Mouse (Mus musculus): Measurements from ENCODE around the gene Frmpd4. TPM values are rescaled to one million over a fixed set of nuclear protein-coding genes. Genes with fewer than 3 reads are reported as not detected.

The Frmpd4 gene
- total and polyA plus RNA-seq, 3 experiments: not detected

GRCm38 (mm10) chrX:167434883-167435282 is 1142.1 kb downstream of the Frmpd4 start:
- dilution Hi-C loops (cut with MboI; ENCODE audit: extremely low pct_ligation_motif_present, extremely low pct_unique_long_range_greater_than_20kb, low sequenced_read_pairs) (no loop called here), in situ Hi-C loops (cut with MboI; ENCODE audit: low pct_ligation_motif_present, low pct_unique_long_range_greater_than_20kb, low sequenced_read_pairs) (no loop called here)
- no peaks in the 10 kb centered on the region for H3K4me1 ChIP-seq (ENCODE audit: control insufficient read depth in 1 of 2, insufficient read depth in 2 of 2)
- no peak overlapping the region for H3K4me3 ChIP-seq (replicated peaks in 1 of 3; ENCODE audit: low read depth in 2 of 3, low read length in 2 of 3, poor library complexity in 1 of 3)
- H3K36me3 ChIP-seq (replicated peaks in 1 of 2; ENCODE audit: control insufficient read depth in 1 of 2, insufficient read depth in 1 of 2, low read length in 1 of 2): no peaks in the 10 kb centered on the region
- H3K27ac ChIP-seq (ENCODE audit: insufficient read depth, low read depth): no peak overlapping the region
- TF ChIP-seq EP300 (IDR thresholded peaks at IDR 0.05; ENCODE audit: low read length) (no peak), CHD2 (IDR thresholded peaks at IDR 0.05; ENCODE audit: low read length) (no peak)
- H3K9ac ChIP-seq (ENCODE audit: insufficient read depth, low read depth): no peak overlapping the region
- no peaks in the 10 kb centered on the region for H3K27me3 ChIP-seq (replicated peaks)
- no peak overlapping the region for H3K4me2 ChIP-seq (ENCODE audit: insufficient read depth, low read depth, poor library complexity, severe bottlenecking)
- no peak for DNase-seq (ENCODE audit: extremely low read depth)
- no peaks in the 10 kb centered on the region for H3K9me3 ChIP-seq (replicated peaks; ENCODE audit: low read length)
- H3K79me2 ChIP-seq (replicated peaks; ENCODE audit: control insufficient read depth, extremely low read depth, insufficient read depth, poor library complexity, severe bottlenecking): no peaks in the 10 kb centered on the region

DNA sequence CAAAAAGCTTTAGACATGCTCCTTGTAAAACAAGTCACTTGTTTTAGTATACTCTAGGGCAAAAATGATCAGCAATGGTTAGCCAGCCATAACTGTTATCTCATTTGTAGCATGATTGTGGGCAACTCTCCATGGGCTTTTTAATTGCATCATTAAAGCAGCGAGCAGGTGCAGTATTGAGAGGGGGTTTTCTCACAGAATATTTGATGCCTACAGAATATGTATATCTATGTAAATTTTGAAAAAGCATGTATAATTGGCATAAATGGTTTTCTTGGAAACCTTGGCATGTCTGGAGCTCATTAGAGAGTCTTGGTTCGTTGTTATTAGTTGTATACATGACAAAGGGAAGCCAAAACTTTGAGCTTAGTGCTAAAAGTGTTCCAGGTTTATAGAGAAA is 1143.1 kb downstream of the Frmpd4 start:
- dilution Hi-C loops (cut with MboI; ENCODE audit: extremely low pct_ligation_motif_present, extremely low pct_unique_long_range_greater_than_20kb, low sequenced_read_pairs) (no loop called here), in situ Hi-C loops (cut with MboI; ENCODE audit: low pct_ligation_motif_present, low pct_unique_long_range_greater_than_20kb, low sequenced_read_pairs) (no loop called here)
- TF ChIP-seq HCFC1 (IDR thresholded peaks at IDR 0.05; ENCODE audit: low read depth, low read length) (no peak), PAX5 (IDR thresholded peaks at IDR 0.05; ENCODE audit: low read length) (no peak), RAD21 (IDR thresholded peaks at IDR 0.05; ENCODE audit: low read depth, low read length) (no peak), ZNF384 (IDR thresholded peaks at IDR 0.05; ENCODE audit: low read depth, low read length) (no peak), BHLHE40 (IDR thresholded peaks at IDR 0.05; ENCODE audit: low read depth, low read length) (no peak), NELFE (IDR thresholded peaks at IDR 0.05; ENCODE audit: low read depth, low read length) (no peak), ETS1 (conservative IDR thresholded peaks at IDR 0.05; ENCODE audit: low read depth, low read length) (no peak), EP300 (IDR thresholded peaks at IDR 0.05; ENCODE audit: low read length) (no peak), ZC3H11A (IDR thresholded peaks at IDR 0.05; ENCODE audit: low read depth, low read length) (no peak), NRF1 (IDR thresholded peaks at IDR 0.05; ENCODE audit: low read depth, low read length) (no peak), SIN3A (IDR thresholded peaks at IDR 0.05; ENCODE audit: low read length) (no peak), IRF4 (IDR thresholded peaks at IDR 0.05; ENCODE audit: low read depth, low read length) (no peak), MAZ (IDR thresholded peaks at IDR 0.05; ENCODE audit: low read depth, low read length) (no peak), CHD1 (IDR thresholded peaks at IDR 0.05; ENCODE audit: low read depth, low read length) (no peak), UBTF (IDR thresholded peaks at IDR 0.05; ENCODE audit: low read depth, low read length) (no peak), GABPA (IDR thresholded peaks at IDR 0.05; ENCODE audit: insufficient replicate concordance, low read depth, low read length) (no peak), CTCF (conservative IDR thresholded peaks at IDR 0.05 in 1 of 2, IDR thresholded peaks at IDR 0.05 in 1 of 2; ENCODE audit: low read depth in 2 of 2, low read length in 2 of 2) (no peak), ELF1 (IDR thresholded peaks at IDR 0.05; ENCODE audit: low read depth, low read length) (no peak)
- no peaks in the 10 kb centered on the region for H3K79me2 ChIP-seq (replicated peaks; ENCODE audit: control insufficient read depth, extremely low read depth, insufficient read depth, poor library complexity, severe bottlenecking)
- no peak overlapping the region for H3K27ac ChIP-seq (ENCODE audit: insufficient read depth, low read depth)
- no peaks in the 10 kb centered on the region for H3K9me3 ChIP-seq (replicated peaks; ENCODE audit: low read length)
- no peak for DNase-seq (ENCODE audit: extremely low read depth)
- H3K36me3 ChIP-seq (replicated peaks in 1 of 2; ENCODE audit: control insufficient read depth in 1 of 2, insufficient read depth in 1 of 2, low read length in 1 of 2): no peaks in the 10 kb centered on the region
- no peak overlapping the region for H3K9ac ChIP-seq (ENCODE audit: insufficient read depth, low read depth)
- no peak overlapping the region for H3K4me3 ChIP-seq (replicated peaks in 1 of 3; ENCODE audit: low read depth in 2 of 3, low read length in 2 of 3, poor library complexity in 1 of 3)
- no peak overlapping the region for H3K4me2 ChIP-seq (ENCODE audit: insufficient read depth, low read depth, poor library complexity, severe bottlenecking)
- no peaks in the 10 kb centered on the region for H3K27me3 ChIP-seq (replicated peaks)
- no peaks in the 10 kb centered on the region for H3K4me1 ChIP-seq (ENCODE audit: control insufficient read depth in 1 of 2, insufficient read depth in 2 of 2)

Other genes with a start within 250 kb of the Frmpd4 start
- gene Msl3, start 96.7 kb upstream of the Frmpd4 start, total RNA-seq (2012; rRNA removed): 27.6 and 32.4 TPM in 2 replicates
- gene Msl3, start 96.7 kb upstream of the Frmpd4 start, total RNA-seq (2014; rRNA removed): 79.9 and 84.5 TPM in 2 replicates
- gene Msl3, start 96.7 kb upstream of the Frmpd4 start, polyA plus RNA-seq (2012; ENCODE audit: insufficient read length, low read depth): 41.9 and 42.7 TPM in 2 replicates
- gene Arhgap6, start 217.9 kb upstream of the Frmpd4 start, total RNA-seq (2012; rRNA removed): 0.08 and 0.13 TPM in 2 replicates
- gene Arhgap6, start 217.9 kb upstream of the Frmpd4 start, total RNA-seq (2014; rRNA removed): 0.46 and 0.54 TPM in 2 replicates
- 0.38 and 0.47 TPM in 2 replicates for gene Arhgap6, start 217.9 kb upstream of the Frmpd4 start, polyA plus RNA-seq (2012; ENCODE audit: insufficient read length, low read depth)